Mouse (Mus musculus) cortical plate, adult 2 months (tissue): ENCODE results near the gene Slit1. TPM values are rescaled to one million over a fixed set of nuclear protein-coding genes. Genes with fewer than 3 reads are reported as not detected.

ENCODE experiments used
- H3K27ac ChIP-seq: fragments of 200-500 bp; 2 replicates; pipeline ENCODE4 v1.5.1; 2012; ENCODE audit warnings: low read length, control low read depth, inconsistent platforms; ENCODE audit not compliant: insufficient read depth
- H3K4me1 ChIP-seq: fragments of 200-500 bp; 2 replicates; pipeline ENCODE4 v1.6.1; 2011; ENCODE audit warnings: low read length; ENCODE audit not compliant: control insufficient read depth, insufficient read depth
- H3K4me3 ChIP-seq: fragments of 200-500 bp; 2 replicates; pipeline ENCODE4 v1.5.1; 2011; ENCODE audit warnings: mild to moderate bottlenecking, low read length, control low read depth; ENCODE audit not compliant: insufficient read depth
- CTCF ChIP-seq: fragments of 200-500 bp; IDR thresholded peaks from 2 replicates; pipeline ENCODE4 v1.5.1; 2011; ENCODE audit warnings: mild to moderate bottlenecking, control low read depth, low read length; ENCODE audit not compliant: insufficient read depth; ENCODE audit errors: extremely low read depth
- POLR2A ChIP-seq: fragments of 200-500 bp; IDR thresholded peaks from 2 replicates; pipeline ENCODE4 v1.6.1; 2011; ENCODE audit warnings: mild to moderate bottlenecking, low read length, control low read depth; ENCODE audit not compliant: insufficient read depth; ENCODE audit errors: extremely low read depth
- polyA plus RNA-seq: library from polyadenylated mRNA; depleted of rRNA; stranded (reverse); fragments of >200 nt; gene quantifications from 2 replicates; pipeline ENCODE4 v1.2.3, GENCODE M21; 2012; rRNA removed

Slit1 gene
- 20.3 and 29.9 TPM in 2 replicates for polyA plus RNA-seq

DNA sequence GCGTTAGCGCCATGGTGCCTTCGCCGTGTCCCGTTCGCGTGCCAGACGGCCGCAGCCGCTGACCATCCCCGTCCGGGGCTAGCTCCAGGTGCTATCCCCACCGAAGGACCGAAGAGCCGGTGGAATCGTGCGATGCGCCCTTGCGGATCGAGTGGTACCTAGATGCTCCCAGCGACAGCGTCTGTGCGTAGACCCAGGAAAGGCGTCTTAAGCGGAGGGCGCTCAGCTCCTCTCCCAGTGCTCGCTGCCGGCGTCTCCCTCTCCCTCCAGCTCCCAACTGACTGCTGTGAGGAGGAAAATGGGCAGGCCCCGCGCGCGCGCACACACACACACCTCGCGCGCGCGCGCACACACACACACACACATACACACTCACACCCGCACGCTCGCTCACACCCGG lies at the start of gene Slit1:
Gene Slit1, minus strand, starts transcription at position 270 of the 400 bp plus-strand sequence.
- TF ChIP-seq POLR2A (peak; percentile 89), CTCF (no peak)
- no peaks in the 10 kb centered on the region; the same call in none of the 2 replicates for H3K4me1 ChIP-seq

DNA sequence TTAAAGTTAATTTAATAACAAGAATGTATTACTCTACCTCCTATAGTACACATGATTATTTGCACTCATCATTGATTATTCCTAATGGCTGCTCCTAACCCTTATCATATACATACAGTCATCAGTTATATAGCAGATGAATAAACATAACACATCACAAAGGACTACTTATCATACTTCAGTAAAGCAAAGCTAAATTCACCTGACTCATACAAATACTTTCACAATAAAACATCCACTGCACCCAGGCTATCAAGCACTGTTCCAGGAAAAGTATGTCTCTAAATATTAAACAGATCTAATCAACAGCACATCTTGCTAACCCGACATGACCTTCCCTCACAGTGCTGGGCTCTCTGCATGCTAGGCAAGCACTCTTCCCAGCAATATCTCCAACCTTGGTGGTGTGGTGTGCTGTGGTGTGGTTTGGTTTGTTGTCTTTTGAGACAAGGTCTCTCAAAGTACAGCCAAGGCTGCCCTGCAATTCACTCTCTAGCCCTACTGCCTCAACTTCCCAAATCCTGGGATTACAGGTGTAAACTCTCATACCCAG lies 49.5 kb upstream of the Slit1 start:
- TF ChIP-seq POLR2A (no peak), CTCF (no peak)
- H3K4me1 ChIP-seq, result no peaks in the 10 kb centered on the region
- H3K27ac ChIP-seq, result no peak overlapping the region
- no peak overlapping the region for H3K4me3 ChIP-seq

More for the DNA sequence above, at the start of gene Slit1:
- Histone ChIP-seq H3K4me3 (peak within 1 kb of the TSS; percentile 81), H3K27ac (peak within 1 kb of the TSS; percentile 6; the same call in 1 of the 2 replicates)

DNA sequence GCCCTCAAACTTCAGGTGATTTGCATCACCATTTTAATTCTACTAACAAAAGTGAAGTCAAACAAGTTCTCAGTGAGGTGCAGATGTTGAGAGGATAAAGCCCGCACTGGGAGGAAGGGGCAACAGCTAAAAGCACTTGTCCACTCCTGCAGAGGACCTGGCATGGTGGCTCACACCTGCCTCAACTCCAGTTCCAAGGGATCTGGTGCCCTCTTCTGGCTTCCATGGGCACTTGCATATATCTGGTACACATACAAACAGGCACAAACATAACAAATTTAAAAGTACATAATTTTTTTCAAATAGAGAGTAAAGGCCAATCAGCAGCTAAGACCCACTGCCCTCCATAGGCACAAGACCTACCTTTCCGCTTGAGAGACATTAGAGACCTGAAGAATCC lies 47.9 kb upstream of the Slit1 start:
- Histone ChIP-seq H3K4me1 (no peaks in the 10 kb centered on the region), H3K4me3 (no peak overlapping the region), H3K27ac (no peak overlapping the region)
- TF ChIP-seq CTCF, result 0 out of 2 replicates have a peak, but pooled peaks have one; percentile 6
- no peak for TF ChIP-seq POLR2A

DNA sequence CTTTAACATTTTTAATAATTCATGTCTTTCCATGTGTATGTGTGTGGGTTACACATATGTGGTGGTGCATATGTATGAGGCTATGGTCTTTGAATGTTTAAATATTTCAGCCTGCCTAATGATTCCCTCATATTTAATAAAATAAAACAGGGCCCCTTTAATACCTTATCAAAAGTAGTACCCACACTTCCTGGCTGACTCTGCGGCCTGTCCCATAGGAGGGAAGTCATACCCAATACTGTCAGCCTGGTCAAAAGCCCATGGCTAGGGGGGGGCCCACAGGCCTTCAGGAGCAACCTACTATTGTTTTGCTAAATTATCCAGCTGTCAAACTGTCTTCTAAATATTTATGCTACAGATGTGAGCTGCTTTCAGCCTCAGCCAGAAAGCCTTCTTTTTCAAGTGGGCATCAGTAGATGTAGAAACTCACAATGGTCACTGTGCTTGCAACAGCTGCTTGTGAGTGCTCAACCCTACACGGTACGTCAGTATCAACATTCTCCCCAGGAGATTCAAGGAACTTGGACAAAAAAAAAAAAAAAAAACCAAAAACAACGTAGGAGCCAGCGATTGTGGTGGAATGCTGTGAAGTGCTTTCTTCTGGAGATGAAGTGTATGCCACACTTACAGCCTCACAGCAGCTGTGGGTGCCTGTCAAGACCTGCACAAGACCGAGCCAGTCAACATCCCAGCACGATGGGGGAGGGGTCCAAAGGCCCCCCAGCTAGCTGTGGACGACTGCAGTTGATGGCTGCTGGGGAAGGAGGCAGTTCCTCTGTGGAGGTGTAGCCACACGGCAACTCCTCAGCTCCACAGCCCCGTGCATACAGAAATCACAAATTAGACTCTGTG lies 45.9 kb upstream of the Slit1 start:
- TF ChIP-seq POLR2A, result no peak
- TF ChIP-seq CTCF, result no peak
- Histone ChIP-seq H3K27ac (no peak overlapping the region), H3K4me1 (no peaks in the 10 kb centered on the region), H3K4me3 (no peak overlapping the region)

DNA sequence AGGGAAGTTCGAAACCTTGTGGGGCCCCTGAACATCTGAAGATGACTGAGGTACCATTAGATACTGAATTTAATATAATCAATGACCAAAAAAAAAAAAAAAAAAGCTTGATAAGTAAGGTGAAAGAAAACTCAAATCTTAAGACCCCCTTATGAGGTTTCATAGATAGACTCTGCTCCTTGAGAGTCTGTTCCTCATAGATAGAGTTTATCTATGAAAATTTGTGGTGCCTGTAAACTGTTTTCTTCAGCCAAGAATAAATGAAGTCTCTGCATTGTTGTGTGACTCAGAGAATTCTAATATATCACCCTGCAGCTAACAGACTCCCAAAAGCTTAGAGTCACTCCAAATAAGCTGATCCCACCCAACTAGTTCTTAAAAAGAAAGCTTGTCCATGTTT lies 43.4 kb upstream of the Slit1 start:
- Histone ChIP-seq H3K4me1 (no peaks in the 10 kb centered on the region), H3K27ac (no peak overlapping the region), H3K4me3 (no peak overlapping the region)
- no peak for TF ChIP-seq POLR2A
- TF ChIP-seq CTCF, result no peak

DNA sequence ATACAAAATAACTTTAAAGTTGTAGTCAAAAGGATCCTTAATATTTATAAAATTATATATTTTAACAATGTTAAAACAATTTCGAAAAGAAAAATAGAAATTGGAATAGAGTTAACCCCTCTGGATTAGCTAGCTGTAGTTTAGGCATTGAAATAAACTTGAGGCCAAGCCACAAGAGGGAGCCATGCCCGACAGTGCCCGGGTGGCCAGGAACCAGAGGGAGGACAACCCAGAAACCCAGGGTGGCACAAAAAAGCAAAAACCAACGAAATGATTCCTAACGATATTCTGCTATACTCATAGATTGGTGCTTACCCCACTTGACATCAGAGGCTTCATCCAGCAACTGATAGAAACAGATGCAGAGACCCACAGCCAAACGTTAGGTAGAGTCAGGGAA lies 34.0 kb upstream of the Slit1 start:
- TF ChIP-seq CTCF, result 0 out of 2 replicates have a peak, but pooled peaks have one; percentile 24
- TF ChIP-seq POLR2A, result no peak
- Histone ChIP-seq H3K4me1 (no peaks in the 10 kb centered on the region), H3K4me3 (no peak overlapping the region), H3K27ac (no peak overlapping the region)

DNA sequence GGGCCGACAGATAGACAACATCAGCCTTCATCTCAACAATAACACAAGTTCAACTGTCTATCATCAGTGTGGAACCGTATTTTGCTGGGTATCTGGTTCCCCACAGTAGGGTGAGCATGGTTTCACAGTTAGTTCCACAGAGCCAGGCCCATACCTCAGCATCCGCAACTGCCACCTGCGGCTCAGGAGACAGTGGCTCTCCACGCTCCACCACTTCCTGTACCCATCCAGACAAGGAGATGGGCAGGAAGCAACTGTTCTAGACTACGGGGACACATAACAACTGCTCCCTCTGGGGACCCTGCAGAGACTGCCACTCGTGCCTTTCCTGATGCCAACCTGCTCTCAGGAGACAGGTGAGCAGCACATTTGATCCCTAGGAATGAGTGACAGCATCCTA lies 25.2 kb upstream of the Slit1 start:
- Histone ChIP-seq H3K4me3 (no peak overlapping the region), H3K27ac (no peak overlapping the region), H3K4me1 (no peaks in the 10 kb centered on the region)
- no peak for TF ChIP-seq CTCF
- TF ChIP-seq POLR2A, result no peak

DNA sequence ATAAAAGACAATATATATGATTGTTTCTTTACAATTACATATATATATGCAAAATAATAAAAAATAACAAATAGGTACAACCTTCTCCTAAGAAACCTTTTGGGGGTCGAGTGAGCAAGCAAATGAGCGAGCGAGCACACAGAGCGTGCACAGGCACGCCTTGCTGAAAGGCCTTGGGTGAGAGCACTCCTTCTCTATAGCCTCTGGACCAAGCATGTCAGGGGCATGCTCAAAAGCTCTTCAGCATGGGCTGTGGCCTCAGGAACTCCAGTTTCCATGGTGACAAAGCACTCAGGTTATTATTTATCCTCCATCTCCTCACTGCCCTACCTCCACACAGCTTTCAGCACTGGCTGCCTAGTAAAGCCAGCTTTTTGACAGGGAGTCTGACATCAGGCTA lies 23.2 kb upstream of the Slit1 start:
- TF ChIP-seq POLR2A (no peak), CTCF (no peak)
- H3K27ac ChIP-seq, result no peak overlapping the region
- no peak overlapping the region for H3K4me3 ChIP-seq
- H3K4me1 ChIP-seq, result no peaks in the 10 kb centered on the region

DNA sequence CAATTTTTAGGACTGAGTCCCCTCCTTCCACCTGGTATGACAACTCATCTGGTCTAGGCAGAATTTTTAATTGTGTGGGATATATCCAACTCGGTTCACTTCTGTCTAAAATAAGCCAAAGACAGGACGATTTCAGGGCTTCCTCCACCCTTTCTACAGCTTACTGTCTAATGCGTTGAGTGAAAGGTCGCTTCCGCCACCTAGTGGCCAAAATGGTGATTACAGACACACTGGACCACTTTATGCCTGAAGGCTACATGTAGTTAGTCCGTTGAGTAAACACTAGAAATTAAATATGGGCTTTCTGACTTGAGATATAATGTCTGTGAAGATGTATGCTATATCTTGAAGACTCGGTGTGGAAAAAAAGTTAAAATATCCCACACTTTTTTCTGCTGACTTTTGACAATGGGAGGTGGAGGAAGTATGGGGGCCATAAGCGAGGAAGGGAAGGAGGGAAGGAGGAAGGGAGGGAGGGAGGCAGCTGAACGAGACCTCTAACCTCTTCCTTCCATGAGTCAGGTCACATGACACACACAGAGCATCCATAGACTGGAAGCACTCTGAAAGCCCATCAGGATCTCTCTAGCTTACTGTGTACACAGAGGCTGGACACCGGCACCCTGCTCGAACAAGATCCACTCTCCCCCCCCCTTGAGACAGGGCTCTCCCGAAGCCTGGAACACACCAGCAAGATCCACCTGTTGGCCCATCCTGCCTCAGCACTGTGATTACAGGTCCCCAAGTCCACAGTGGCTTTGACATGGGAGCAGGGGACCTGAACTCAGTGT lies 20.6 kb upstream of the Slit1 start:
- Histone ChIP-seq H3K4me1 (no peaks in the 10 kb centered on the region), H3K27ac (no peak overlapping the region), H3K4me3 (no peak overlapping the region)
- TF ChIP-seq POLR2A (no peak), CTCF (peak; percentile 99)

DNA sequence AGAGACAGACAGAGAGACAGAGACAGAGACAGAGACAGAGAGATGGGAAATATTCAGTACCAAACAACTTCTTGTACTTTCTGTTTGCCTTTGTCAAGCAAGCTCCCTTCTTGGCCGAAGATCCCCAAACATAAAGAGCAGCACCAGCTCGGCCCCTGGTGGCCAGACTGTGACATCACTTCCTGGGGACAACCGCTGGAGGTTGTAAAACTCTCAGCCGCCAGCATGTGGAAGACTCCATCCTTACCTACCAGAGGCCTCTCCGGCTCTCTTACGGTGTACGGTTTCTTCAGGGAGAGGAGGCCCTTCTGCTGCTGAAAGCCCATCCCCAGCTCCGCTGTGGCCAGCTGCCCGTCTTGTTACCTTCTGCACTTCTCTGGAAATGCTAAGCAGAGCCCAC lies 18.1 kb upstream of the Slit1 start:
- TF ChIP-seq CTCF (peak; percentile 40), POLR2A (no peak)
- Histone ChIP-seq H3K4me1 (no peaks in the 10 kb centered on the region), H3K27ac (no peak overlapping the region), H3K4me3 (no peak overlapping the region)
